Mouse (Mus musculus): ENCODE measurements around the gene Epn2.

GRCm38 (mm10) chr11:61550631-61551030 lies 28.9 kb downstream of the Epn2 start:
- TF ChIP-seq CTCF (IDR thresholded peaks at IDR 0.05), result no peak
- no peak for TF ChIP-seq EP300 (IDR thresholded peaks at IDR 0.05)

Measured in lung, postnatal 0 days (tissue).